Mouse (Mus musculus) kidney, adult 2 months (tissue): Measurements from ENCODE around the gene Ern1.

Experiments
- CTCF ChIP-seq: fragments of 200-500 bp; conservative IDR thresholded peaks from 2 replicates; pipeline ENCODE4 v1.5.1; 2011; ENCODE audit warnings: low read depth, mild to moderate bottlenecking, control low read depth, low read length, moderate library complexity, mixed read lengths; ENCODE audit not compliant: insufficient read depth, insufficient read length
- POLR2A ChIP-seq: fragments of 200-500 bp; IDR thresholded peaks from one replicate; pipeline ENCODE4 v1.6.1; 2011; ENCODE audit warnings: low read depth, low read length, control low read depth

GRCm38 (mm10) chr11:106391546-106392188 lies 96.0 kb downstream of the Ern1 start:
- TF ChIP-seq POLR2A: no peak
- peak; percentile 97 for TF ChIP-seq CTCF
